In genomic region chr6:118845829-118846228, GRCm38 (mm10) we compare ENCODE assay signal across 9 mouse cellular contexts.
DNase-seq lines count a peak whose midpoint lies in the region; ATAC-seq lines count a peak whose summit lies in the region.
"Had no signal": no experiment of that assay in that cellular context is flagged by ENCODE, and none has a peak within 500 bp of the region (broad histone marks: within the 10 kb centered on the region; RNA-seq: fewer than 3 reads in every experiment).

No protein-coding gene starts in this region.

- 3% methylated on average over 2 of the region's 2 CpGs for WGBS in neural tube, embryonic 12.5 days

- no peaks in the 10 kb centered on the region for H3K27me3 ChIP-seq in neural tube, embryonic 12.5 days (replicated peaks)
- H3K27me3 ChIP-seq: lung, embryonic 15.5 days had no signal

- ATAC-seq in neural tube, embryonic 12.5 days (ENCODE audit: low FRiP score, low read depth), result peak; percentile 70
- ATAC-seq in inflammation-experienced regulatory T-cells, adult 6 months, result no peak

- no peak overlapping the region for H3K4me3 ChIP-seq in neural tube, embryonic 12.5 days
- H3K4me3 ChIP-seq: lung, embryonic 15.5 days had no signal

- no peak overlapping the region for H3K27ac ChIP-seq in neural tube, embryonic 12.5 days
- H3K27ac ChIP-seq: lung, embryonic 15.5 days had no signal

- peaks cover 29% of the 10 kb centered on the region for H3K4me1 ChIP-seq in neural tube, embryonic 12.5 days

- DNase-seq in embryo, embryonic 10 days (ENCODE audit: low spot score), result peak; percentile 27
- DNase-seq in embryo, embryonic 9.5 days (ENCODE audit: extremely low spot score), result no peak
- no peak for DNase-seq in neural tube, embryonic 10.5 days (ENCODE audit: extremely low spot score, low spot score)
- DNase-seq in heart, postnatal 4 days, result peak; percentile 55
- DNase-seq in lung, postnatal 25 days (ENCODE audit: low spot score), result peak; percentile 41
- DNase-seq in c-Kit-positive CD71-positive TER-119-positive erythroid progenitor cells, embryonic 14.5 days (ENCODE audit: low spot score), result no peak

- no peaks in the 10 kb centered on the region for H3K36me3 ChIP-seq in neural tube, embryonic 12.5 days
- H3K36me3 ChIP-seq: lung, embryonic 15.5 days had no signal

- no peak overlapping the region for H3K4me2 ChIP-seq in neural tube, embryonic 12.5 days (replicated peaks)
- H3K4me2 ChIP-seq: lung, embryonic 15.5 days had no signal

- H3K9me3 ChIP-seq in neural tube, embryonic 12.5 days, result no peaks in the 10 kb centered on the region
- H3K9me3 ChIP-seq: lung, embryonic 15.5 days had no signal

- H3K9ac ChIP-seq in neural tube, embryonic 12.5 days, result no peak overlapping the region
- H3K9ac ChIP-seq: lung, embryonic 15.5 days had no signal

Comparison
In these comparisons a context has a peak if more than half of its experiments do, and no peak if none do; other contexts are left out.
1. DNase-seq: peak in embryo, embryonic 10 days (single experiment), heart, postnatal 4 days (single experiment) and lung, postnatal 25 days (single experiment); none in embryo, embryonic 9.5 days (single experiment), neural tube, embryonic 10.5 days (single experiment) and c-Kit-positive CD71-positive TER-119-positive erythroid progenitor cells, embryonic 14.5 days (single experiment).